Mouse (Mus musculus) intestine, embryonic 14.5 days (tissue): ENCODE data around the gene 1700010B08Rik. TPM values are rescaled to one million over a fixed set of nuclear protein-coding genes. Genes with fewer than 3 reads are reported as not detected.

Experiments used
- ATAC-seq: fragments of 200-750 bp; cut with Nextera tagmentation; replicated peaks from 2 replicates; pipeline ENCODE4 v1.8.0; 2017; ENCODE audit warnings: low read depth, moderate number of reproducible peaks, moderate TSS enrichment, moderate library complexity; ENCODE audit not compliant: low FRiP score, low TSS enrichment
- DNase-seq: peaks from one replicate; pipeline ENCODE4 v3.0.0-alpha.2; 2018; ENCODE audit warnings: low spot score
- H3K27ac ChIP-seq: fragments of 300-500 bp; sonication (generic); 2 replicates; pipeline ENCODE4 v1.5.1; 2014; ENCODE audit warnings: low read depth, mild to moderate bottlenecking, control low read depth
- H3K27me3 ChIP-seq: fragments of 300-500 bp; sonication (generic); replicated peaks from 2 replicates; pipeline ENCODE4 v1.6.1; 2014; ENCODE audit warnings: low read length, control low read depth; ENCODE audit not compliant: control insufficient read depth, insufficient read depth
- H3K36me3 ChIP-seq: fragments of 300-500 bp; sonication (generic); 2 replicates; pipeline ENCODE4 v1.6.1; 2014; ENCODE audit warnings: low read length, control low read depth; ENCODE audit not compliant: control insufficient read depth, insufficient read depth
- H3K4me1 ChIP-seq: fragments of 300-500 bp; sonication (generic); replicated peaks from 2 replicates; pipeline ENCODE4 v1.6.1; 2014; ENCODE audit warnings: low read length, control low read depth, mixed read lengths; ENCODE audit not compliant: control insufficient read depth, insufficient read depth
- H3K4me2 ChIP-seq: fragments of 300-500 bp; sonication (generic); 2 replicates; pipeline ENCODE4 v1.6.1; 2014; ENCODE audit warnings: low read length
- H3K4me3 ChIP-seq: fragments of 300-500 bp; sonication (generic); 2 replicates; pipeline ENCODE4 v1.5.1; 2014; ENCODE audit warnings: low read depth, low read length, control low read depth, mixed read lengths
- H3K9ac ChIP-seq: fragments of 300-500 bp; sonication (generic); 2 replicates; pipeline ENCODE4 v1.6.1; 2014; ENCODE audit warnings: mild to moderate bottlenecking, low read length
- H3K9me3 ChIP-seq: fragments of 300-500 bp; sonication (generic); 2 replicates; pipeline ENCODE4 v1.6.1; 2016; ENCODE audit warnings: low read length, control low read depth; ENCODE audit not compliant: control insufficient read depth
- WGBS: fragments of 180-500 bp; shearing (Covaris S2); extraction: QIAGEN DNeasy Blood & Tissue Kit; methylation state at CpG from one replicate; pipeline ENCODE4 v1.1.7; 2014; 5-methylcytosine and 5-hydroxymethylcytosine counted together
- polyA plus RNA-seq: library from polyadenylated mRNA; unstranded; fragments of >200 nt; fragmentation: Nextera tagmentation; extraction: Ambion mirVana; gene quantifications from 2 replicates; pipeline ENCODE4 v1.2.1, GENCODE M21; 2014

Gene 1700010B08Rik
- polyA plus RNA-seq, 1 experiment from 2014 or later, result not detected

GRCm38 (mm10) chr2:173725819-173726218, 6.6 kb downstream of the 1700010B08Rik start:
- H3K36me3 ChIP-seq, result no peaks in the 10 kb centered on the region
- no peak overlapping the region for H3K4me3 ChIP-seq
- H3K27ac ChIP-seq, result no peak overlapping the region
- no peak overlapping the region for H3K9ac ChIP-seq
- ATAC-seq (no peak), DNase-seq (no peak)
- 0 out of 2 replicates have a peak, but pooled peaks cover 3% of the 10 kb centered on the region for H3K9me3 ChIP-seq
- 93% methylated on average over 4 of the region's 4 CpGs for WGBS
- H3K4me2 ChIP-seq, result no peak overlapping the region
- no peaks in the 10 kb centered on the region for H3K27me3 ChIP-seq
- peaks cover 22% of the 10 kb centered on the region for H3K4me1 ChIP-seq

DNA sequence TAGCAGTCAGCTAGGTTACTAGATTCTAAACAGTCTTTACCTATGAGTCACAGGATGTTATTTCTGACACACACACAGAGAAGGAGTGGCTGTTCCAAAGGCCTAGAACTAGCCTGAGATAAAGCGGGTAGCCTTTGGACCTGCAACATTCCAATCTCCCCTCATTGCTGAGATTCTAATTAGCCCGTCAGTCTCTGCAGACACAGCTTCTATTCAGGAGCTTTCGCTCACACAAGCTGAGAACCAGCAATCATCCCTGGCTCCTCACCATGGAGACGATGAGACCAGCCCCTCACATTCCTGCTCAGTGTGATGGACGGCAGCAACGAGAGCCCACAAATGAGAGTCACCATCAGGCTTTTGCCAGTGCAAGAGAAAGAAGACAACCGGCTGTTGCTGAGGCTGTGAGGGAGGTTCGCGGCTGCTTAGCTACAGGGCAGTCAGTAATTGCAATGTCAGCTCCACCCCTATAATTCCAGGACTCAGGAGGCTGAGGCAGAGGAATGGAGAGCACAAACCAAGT, 11.3 kb downstream of the 1700010B08Rik start:
- no peak overlapping the region for H3K27ac ChIP-seq
- no peaks in the 10 kb centered on the region for H3K27me3 ChIP-seq
- H3K4me3 ChIP-seq, result no peak overlapping the region
- no peak overlapping the region for H3K9ac ChIP-seq
- peak; percentile 73 for DNase-seq
- H3K36me3 ChIP-seq, result no peaks in the 10 kb centered on the region
- ATAC-seq, result peak; percentile 81; the same call in 1 of the 2 replicates
- peaks cover 12% of the 10 kb centered on the region for H3K4me1 ChIP-seq
- no peak overlapping the region for H3K4me2 ChIP-seq
- H3K9me3 ChIP-seq, result 0 out of 2 replicates have a peak, but pooled peaks cover 3% of the 10 kb centered on the region
- WGBS, result 7% methylated on average over 9 of the region's 9 CpGs

DNA sequence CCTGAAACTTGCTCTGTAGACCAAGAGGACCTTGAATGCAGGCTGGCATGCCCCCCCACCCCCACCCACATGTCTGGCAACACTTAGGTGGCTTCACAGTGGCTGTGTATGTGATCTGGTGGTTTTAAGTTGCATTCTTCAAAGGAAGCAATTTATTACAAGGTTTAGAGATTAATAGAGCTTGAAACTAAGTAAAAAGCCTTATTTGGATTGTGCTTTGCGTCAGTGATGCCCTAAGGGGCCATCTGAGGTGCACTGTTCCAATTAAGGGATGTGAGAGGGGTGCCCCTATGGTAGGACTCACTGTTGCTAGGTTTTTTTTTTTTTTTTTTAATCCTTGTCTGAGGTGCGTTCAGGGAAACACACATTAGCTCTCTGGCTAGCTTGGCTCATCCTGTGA, 15.2 kb downstream of the 1700010B08Rik start:
- H3K4me3 ChIP-seq, result no peak overlapping the region
- H3K36me3 ChIP-seq, result 0 out of 2 replicates have a peak, but pooled peaks cover 6% of the 10 kb centered on the region
- WGBS, result 63% methylated on average over 2 of the region's 2 CpGs
- no peak overlapping the region for H3K4me2 ChIP-seq
- H3K9me3 ChIP-seq, result no peaks in the 10 kb centered on the region
- no peak for DNase-seq
- H3K4me1 ChIP-seq, result peaks cover 22% of the 10 kb centered on the region
- no peak overlapping the region for H3K27ac ChIP-seq
- H3K27me3 ChIP-seq, result no peaks in the 10 kb centered on the region
- ATAC-seq, result no peak
- H3K9ac ChIP-seq, result no peak overlapping the region

GRCm38 (mm10) chr2:173737222-173737989, 18.2 kb downstream of the 1700010B08Rik start, which contains the start of gene Vapb:
Gene Vapb (plus strand): TSS chr2:173737511.
- Histone ChIP-seq H3K27ac (peak within 1 kb of the TSS; percentile 63), H3K36me3 (0 out of 2 replicates have a peak, but pooled peaks cover 6% of the 10 kb centered on the region), H3K9me3 (no peaks in the 10 kb centered on the region), H3K4me2 (peak within 1 kb of the TSS; percentile 92), H3K9ac (peak within 1 kb of the TSS; percentile 80), H3K27me3 (no peaks in the 10 kb centered on the region), H3K4me1 (peaks cover 22% of the 10 kb centered on the region), H3K4me3 (peak within 1 kb of the TSS; percentile 69)
- DNase-seq (peak; percentile 99), ATAC-seq (peak; percentile 98)
- WGBS, result 1% methylated on average over 70 of the region's 70 CpGs

DNA sequence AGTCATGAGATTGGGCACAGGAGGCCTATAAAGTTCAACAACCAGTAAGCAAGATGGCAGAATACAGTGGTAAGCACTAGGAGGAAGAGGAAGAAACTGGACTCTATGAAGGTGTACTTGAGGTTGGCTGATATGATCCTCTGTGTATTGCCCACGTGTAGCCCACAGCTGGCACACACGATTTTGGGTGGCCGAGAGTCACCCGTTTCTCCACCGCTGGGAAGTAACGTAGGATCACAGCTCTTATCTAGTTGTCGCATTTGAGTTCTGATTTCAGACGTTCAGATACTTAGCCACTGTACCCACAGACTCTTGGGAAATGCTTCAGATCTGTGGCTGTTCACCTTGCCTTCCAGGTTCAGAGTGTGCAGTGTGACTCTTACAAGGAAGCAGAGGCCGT, 19.0 kb downstream of the 1700010B08Rik start:
- Histone ChIP-seq H3K36me3 (0 out of 2 replicates have a peak, but pooled peaks cover 6% of the 10 kb centered on the region), H3K4me3 (peak overlapping the region; percentile 69), H3K27me3 (no peaks in the 10 kb centered on the region), H3K27ac (no peak overlapping the region), H3K9ac (peak overlapping the region; percentile 80), H3K4me2 (peak overlapping the region; percentile 92), H3K9me3 (no peaks in the 10 kb centered on the region), H3K4me1 (peaks cover 30% of the 10 kb centered on the region)
- no peak for DNase-seq
- no peak for ATAC-seq
- WGBS, result 82% methylated on average over 9 of the region's 9 CpGs

DNA sequence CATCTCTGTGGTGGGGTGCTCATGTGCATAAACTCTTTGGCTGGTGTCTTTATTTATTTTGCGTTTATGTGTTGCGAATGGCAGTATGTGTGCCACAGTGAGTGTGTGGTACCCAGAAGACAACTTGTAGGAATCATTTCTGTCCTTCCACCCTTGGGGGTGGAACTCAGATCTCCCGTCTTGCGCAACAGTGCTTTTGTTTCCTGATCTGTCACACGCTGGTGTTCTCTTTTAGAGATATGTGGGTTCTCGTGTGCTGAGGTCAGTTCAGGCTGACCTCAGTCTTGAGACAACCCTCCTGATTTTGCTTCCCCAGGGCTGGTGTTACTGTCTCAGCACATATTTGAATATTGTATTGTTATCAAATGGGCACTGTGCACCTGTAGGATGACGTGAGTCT, 19.9 kb downstream of the 1700010B08Rik start:
- ATAC-seq (no peak), DNase-seq (no peak)
- no peak overlapping the region for H3K4me3 ChIP-seq
- H3K4me1 ChIP-seq, result peaks cover 37% of the 10 kb centered on the region
- no peak overlapping the region for H3K9ac ChIP-seq
- H3K4me2 ChIP-seq, result no peak overlapping the region
- H3K9me3 ChIP-seq, result no peaks in the 10 kb centered on the region
- H3K27ac ChIP-seq, result no peak overlapping the region
- 0 out of 2 replicates have a peak, but pooled peaks cover 6% of the 10 kb centered on the region for H3K36me3 ChIP-seq
- no peaks in the 10 kb centered on the region for H3K27me3 ChIP-seq
- WGBS, result 93% methylated on average over 7 of the region's 7 CpGs

- Histone ChIP-seq H3K4me1 (peaks cover 41% of the 10 kb centered on the region), H3K27me3 (no peaks in the 10 kb centered on the region), H3K4me3 (no peak overlapping the region), H3K36me3 (0 out of 2 replicates have a peak, but pooled peaks cover 6% of the 10 kb centered on the region), H3K9ac (no peak overlapping the region), H3K27ac (peak overlapping the region; percentile 72), H3K4me2 (peak overlapping the region; percentile 28), H3K9me3 (peaks cover 3% of the 10 kb centered on the region; the same call in 1 of the 2 replicates)
- no peak for DNase-seq
- WGBS, result 17% methylated on average over 13 of the region's 13 CpGs
- no peak for ATAC-seq
Observed at GRCm38 (mm10) chr2:173742090-173742489, 22.9 kb downstream of the 1700010B08Rik start.

GRCm38 (mm10) chr2:173742744-173743143, 23.5 kb downstream of the 1700010B08Rik start:
- peak overlapping the region; percentile 72 for H3K27ac ChIP-seq
- WGBS, result 44% methylated on average over 9 of the region's 9 CpGs
- H3K4me2 ChIP-seq, result no peak overlapping the region; the same call in 1 of the 2 replicates
- H3K36me3 ChIP-seq, result 0 out of 2 replicates have a peak, but pooled peaks cover 6% of the 10 kb centered on the region
- peaks cover 41% of the 10 kb centered on the region for H3K4me1 ChIP-seq
- H3K27me3 ChIP-seq, result no peaks in the 10 kb centered on the region
- DNase-seq (no peak), ATAC-seq (no peak)
- H3K4me3 ChIP-seq, result no peak overlapping the region
- no peak overlapping the region for H3K9ac ChIP-seq
- peaks cover 3% of the 10 kb centered on the region; the same call in 1 of the 2 replicates for H3K9me3 ChIP-seq
